Mouse (Mus musculus) embryonic fibroblast, embryonic 13.5 days (primary cell): Measurements from ENCODE around the gene Ccdc187. TPM values are rescaled to one million over a fixed set of nuclear protein-coding genes. Genes with fewer than 3 reads are reported as not detected.

Source experiments
- H3K27ac ChIP-seq: 2 replicates; pipeline ENCODE4 v1.5.1; 2012; ENCODE audit warnings: low read length, control low read depth, inconsistent platforms; ENCODE audit not compliant: insufficient read depth
- H3K4me1 ChIP-seq: 2 replicates; pipeline ENCODE4 v1.6.1; 2011; ENCODE audit warnings: low read length; ENCODE audit not compliant: control insufficient read depth, insufficient read depth
- H3K4me3 ChIP-seq: 2 replicates; pipeline ENCODE4 v1.5.1; 2011; ENCODE audit warnings: mild to moderate bottlenecking, control low read depth, low read length; ENCODE audit not compliant: insufficient read depth
- CTCF ChIP-seq: IDR thresholded peaks from 2 replicates; pipeline ENCODE4 v1.5.1; 2011; ENCODE audit warnings: mild to moderate bottlenecking, control low read depth, low read length, moderate library complexity, borderline replicate concordance; ENCODE audit not compliant: insufficient read depth
- POLR2A ChIP-seq: IDR thresholded peaks from 2 replicates; pipeline ENCODE4 v1.6.1; 2011; ENCODE audit warnings: low read depth, mild to moderate bottlenecking, control low read depth, low read length, moderate library complexity
- polyA plus RNA-seq: library from polyadenylated mRNA; stranded (reverse); fragments of >200 nt; gene quantifications from 2 replicates; pipeline ENCODE4 v1.2.4, GENCODE M21; 2011; ENCODE audit warnings: low read depth; ENCODE audit not compliant: missing spikeins, insufficient read length

Ccdc187 gene
- polyA plus RNA-seq, 1 experiment, result not detected

- Histone ChIP-seq H3K4me3 (peak overlapping the region; percentile 68), H3K27ac (peak overlapping the region; percentile 89; the same call in 1 of the 2 replicates), H3K4me1 (peaks cover 8% of the 10 kb centered on the region; the same call in 1 of the 2 replicates)
- TF ChIP-seq CTCF (no peak), POLR2A (no peak)
These were observed 22.4 kb upstream of the Ccdc187 start for GRCm38 (mm10) chr2:26316576-26317246.

DNA sequence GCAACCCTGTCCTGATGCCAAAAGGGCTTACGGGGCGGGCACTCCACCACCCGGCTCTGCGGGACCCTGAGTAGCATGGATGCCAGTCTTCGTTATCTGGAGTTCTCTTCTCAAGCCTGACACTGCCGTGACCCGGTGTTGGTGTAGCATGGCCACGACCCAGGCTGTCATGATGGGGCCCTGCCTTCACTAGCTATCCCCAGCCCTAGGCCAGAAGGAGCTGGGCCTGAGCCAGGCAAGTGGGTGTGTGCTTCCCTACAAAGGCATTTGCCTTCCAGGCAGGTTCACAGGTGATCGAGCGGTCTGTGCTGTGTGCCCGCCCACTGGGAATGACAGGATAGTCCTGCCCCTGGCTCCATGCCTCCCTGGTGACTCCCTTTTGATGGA is 21.6 kb upstream of the Ccdc187 start:
- peak overlapping the region; percentile 89 for H3K27ac ChIP-seq
- TF ChIP-seq CTCF (no peak), POLR2A (no peak)
- H3K4me1 ChIP-seq, result peaks cover 8% of the 10 kb centered on the region; the same call in 1 of the 2 replicates
- H3K4me3 ChIP-seq, result peak overlapping the region; percentile 68

DNA sequence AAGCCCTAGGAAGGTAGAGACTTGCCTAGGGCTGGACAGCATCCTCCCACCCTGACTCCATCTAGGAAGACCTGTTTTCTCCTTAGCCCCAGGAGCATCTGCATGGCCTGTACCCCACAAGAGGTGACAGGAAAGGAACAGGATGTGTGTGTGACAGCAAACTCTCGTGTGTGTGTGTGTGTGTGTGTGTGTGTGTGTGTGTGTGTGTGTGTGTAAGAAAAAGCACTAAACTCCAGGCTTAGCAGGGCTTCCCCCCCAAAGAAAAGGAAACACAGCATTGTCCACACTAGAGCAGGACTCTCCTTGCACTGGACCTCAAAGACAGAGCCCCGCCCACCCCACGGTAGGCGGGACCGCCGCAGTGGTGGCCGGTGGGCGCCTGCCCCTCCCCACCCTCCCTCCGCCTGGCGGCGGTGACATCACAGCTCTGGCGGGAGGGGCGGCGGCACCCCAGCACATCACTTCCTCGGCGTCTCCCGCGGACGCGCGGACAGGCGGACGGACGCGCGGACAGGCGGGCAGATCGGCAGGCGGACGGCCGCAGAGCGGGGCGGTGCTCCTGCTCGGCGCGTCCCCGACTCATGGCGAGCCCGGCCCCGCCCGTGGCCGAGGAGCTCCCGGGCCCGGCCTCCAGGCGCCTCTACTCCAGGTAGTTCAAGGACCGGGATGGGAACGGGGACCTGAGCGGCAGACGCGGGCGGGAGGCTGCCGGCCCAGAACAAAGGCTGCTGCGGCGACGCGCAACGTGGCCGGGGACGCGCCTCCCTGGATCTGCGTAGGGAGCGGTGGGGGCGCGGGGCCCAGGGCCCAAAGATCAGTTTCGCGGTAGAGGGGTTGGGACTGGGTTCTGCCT is 20.9 kb upstream of the Ccdc187 start, which contains the start of gene Gpsm1:
Gene Gpsm1 (plus strand): TSS at position 444 of the 853 bp plus-strand sequence.
- TF ChIP-seq CTCF (no peak), POLR2A (peak; percentile 70)
- Histone ChIP-seq H3K4me1 (peaks cover 10% of the 10 kb centered on the region; the same call in 1 of the 2 replicates), H3K4me3 (peak within 1 kb of the TSS; percentile 68), H3K27ac (peak within 1 kb of the TSS; percentile 89)

DNA sequence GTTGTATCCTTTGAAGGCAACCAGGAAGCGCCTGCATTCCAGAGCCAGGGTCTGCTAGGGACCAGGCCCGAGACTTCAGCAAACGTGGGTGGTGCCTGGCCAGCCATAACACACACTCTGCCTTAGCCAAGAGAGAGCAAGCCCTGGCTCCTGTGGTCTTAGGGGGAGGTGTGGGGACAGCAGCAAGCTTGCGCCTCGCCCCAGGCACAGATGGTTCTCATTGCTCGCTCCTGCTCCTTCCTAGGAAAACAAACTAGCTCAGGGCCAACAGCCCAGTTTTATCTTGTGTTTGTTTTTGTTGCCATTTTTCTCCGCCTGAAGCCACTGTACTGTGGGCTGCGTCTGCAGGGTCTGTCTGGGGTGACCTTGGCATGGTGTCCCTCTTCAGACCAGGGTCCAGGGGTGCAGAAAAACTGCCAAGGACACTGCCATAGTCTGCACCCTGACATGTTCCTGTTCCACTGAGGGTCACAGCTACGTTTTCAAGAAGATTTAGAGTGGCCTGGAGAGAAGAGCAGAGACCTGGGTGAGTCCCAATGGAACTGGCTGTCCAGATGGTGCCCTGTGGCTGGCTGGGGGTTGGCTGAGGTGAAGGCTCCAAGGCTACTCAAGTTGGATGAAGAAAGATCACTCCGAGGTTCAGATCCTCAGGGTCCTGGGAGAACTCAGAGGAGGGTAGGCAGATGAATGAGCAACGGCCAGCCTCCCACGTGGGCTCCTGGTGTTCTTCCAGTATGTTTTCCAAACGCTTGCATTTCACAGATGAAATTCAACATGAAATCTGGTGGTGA is 20.1 kb upstream of the Ccdc187 start:
- peak; percentile 35; the same call in 1 of the 2 replicates for TF ChIP-seq POLR2A
- TF ChIP-seq CTCF, result no peak
- Histone ChIP-seq H3K4me1 (peaks cover 13% of the 10 kb centered on the region), H3K4me3 (no peak overlapping the region), H3K27ac (peak overlapping the region; percentile 87)

- no peak overlapping the region for H3K4me3 ChIP-seq
- TF ChIP-seq CTCF (no peak), POLR2A (no peak)
- peak overlapping the region; percentile 87 for H3K27ac ChIP-seq
- peaks cover 13% of the 10 kb centered on the region for H3K4me1 ChIP-seq
These were observed 19.0 kb upstream of the Ccdc187 start for GRCm38 (mm10) chr2:26313394-26313793.

DNA sequence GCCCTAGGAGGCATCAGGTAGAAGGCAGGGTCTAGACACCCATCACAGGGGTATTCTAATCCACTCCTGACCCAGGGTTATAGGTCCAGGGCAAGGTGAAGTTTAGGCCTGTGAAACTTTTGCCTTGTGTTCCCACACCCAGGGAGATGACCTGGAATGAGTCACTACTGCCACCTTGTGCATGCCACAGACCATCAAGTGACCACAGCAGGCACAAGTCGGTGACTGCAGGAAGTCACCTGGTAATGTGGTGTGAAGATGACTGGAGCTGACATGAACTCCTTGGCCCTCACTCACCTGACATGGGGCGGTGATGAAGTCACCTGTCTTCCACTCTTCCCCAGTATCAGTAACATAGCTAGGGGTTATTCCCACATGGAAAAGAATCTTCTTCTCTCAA is 18.5 kb upstream of the Ccdc187 start:
- TF ChIP-seq POLR2A (no peak), CTCF (0 out of 2 replicates have a peak, but pooled peaks have one; percentile 34)
- Histone ChIP-seq H3K27ac (no peak overlapping the region), H3K4me3 (no peak overlapping the region), H3K4me1 (peaks cover 11% of the 10 kb centered on the region)

GRCm38 (mm10) chr2:26311936-26312335 is 17.6 kb upstream of the Ccdc187 start:
- TF ChIP-seq POLR2A, result no peak
- no peak for TF ChIP-seq CTCF
- Histone ChIP-seq H3K27ac (no peak overlapping the region), H3K4me1 (peaks cover 9% of the 10 kb centered on the region), H3K4me3 (no peak overlapping the region)

DNA sequence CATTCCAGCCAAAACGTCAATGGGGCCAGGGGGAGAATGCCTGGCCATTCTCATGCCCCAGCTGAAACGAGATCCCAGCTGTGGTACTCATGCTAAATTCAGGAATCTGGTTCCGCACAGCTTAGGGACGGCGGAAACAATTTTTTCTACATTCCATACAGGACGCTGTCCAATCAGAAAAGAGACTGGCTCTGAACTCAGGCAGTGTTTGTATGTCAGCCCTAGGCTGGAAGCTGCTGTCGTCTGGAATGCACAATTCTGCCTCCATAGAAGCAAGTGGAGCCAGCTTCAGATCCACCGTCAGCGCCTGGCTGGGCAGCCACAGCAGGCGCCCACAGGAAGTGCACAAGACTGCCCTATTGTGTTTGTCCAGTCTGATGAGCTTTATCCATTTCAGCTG is 15.4 kb upstream of the Ccdc187 start:
- Histone ChIP-seq H3K27ac (peak overlapping the region; percentile 90), H3K4me3 (no peak overlapping the region), H3K4me1 (peaks cover 8% of the 10 kb centered on the region)
- TF ChIP-seq CTCF, result no peak
- TF ChIP-seq POLR2A, result no peak; the same call in 1 of the 2 replicates

- TF ChIP-seq POLR2A, result no peak
- no peak for TF ChIP-seq CTCF
- peaks cover 5% of the 10 kb centered on the region for H3K4me1 ChIP-seq
- no peak overlapping the region for H3K4me3 ChIP-seq
These were observed 12.3 kb upstream of the Ccdc187 start for GRCm38 (mm10) chr2:26306702-26307101.

GRCm38 (mm10) chr2:26305555-26305954 is 11.2 kb upstream of the Ccdc187 start:
- TF ChIP-seq POLR2A, result no peak
- TF ChIP-seq CTCF, result no peak
- Histone ChIP-seq H3K27ac (no peak overlapping the region), H3K4me1 (peaks cover 5% of the 10 kb centered on the region), H3K4me3 (no peak overlapping the region)

More at GRCm38 (mm10) chr2:26306702-26307101, 12.3 kb upstream of the Ccdc187 start:
- H3K27ac ChIP-seq, result no peak overlapping the region
